Mouse (Mus musculus): ENCODE data around the gene Gnl3l.

Gene Gnl3l

DNA sequence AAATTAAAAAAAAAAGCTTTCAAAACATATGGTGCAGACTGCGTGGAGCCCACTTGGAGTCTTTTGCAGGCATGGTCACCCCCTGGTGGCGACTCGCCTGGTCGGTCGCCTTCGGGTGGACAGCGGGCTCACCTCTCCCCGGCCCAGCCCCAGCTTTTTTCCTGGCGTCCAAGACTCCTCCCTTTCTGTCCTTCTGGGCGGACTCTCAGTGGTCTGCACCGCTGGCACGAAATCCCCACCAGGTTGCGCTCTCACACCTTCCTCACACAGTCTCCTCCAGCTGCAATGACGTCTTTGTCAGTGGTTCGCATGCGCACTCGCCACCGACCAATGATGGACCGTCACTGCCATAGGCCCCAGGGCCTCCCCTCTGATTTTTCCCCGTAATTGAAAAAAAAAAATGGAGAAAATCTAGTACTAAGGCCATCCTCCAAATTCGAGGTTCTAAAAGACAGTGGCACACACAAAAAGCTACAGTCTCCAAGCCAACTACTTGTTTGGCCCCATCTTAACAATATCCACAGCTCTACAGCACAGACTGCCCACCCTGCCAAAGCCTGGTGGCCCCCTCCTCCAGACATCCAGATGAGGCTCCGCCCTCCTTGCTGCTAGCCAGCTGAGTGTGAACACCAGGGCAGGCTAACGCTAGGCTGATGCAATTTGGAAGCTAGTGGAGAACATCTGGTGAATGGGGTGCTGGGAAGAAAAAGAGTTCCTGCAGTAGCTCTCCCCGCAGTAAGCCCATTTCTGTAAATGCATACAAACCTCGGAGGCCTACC lies 60.4 kb downstream of the Gnl3l start:
- peak; percentile 21 to 44 for DNase-seq

DNA sequence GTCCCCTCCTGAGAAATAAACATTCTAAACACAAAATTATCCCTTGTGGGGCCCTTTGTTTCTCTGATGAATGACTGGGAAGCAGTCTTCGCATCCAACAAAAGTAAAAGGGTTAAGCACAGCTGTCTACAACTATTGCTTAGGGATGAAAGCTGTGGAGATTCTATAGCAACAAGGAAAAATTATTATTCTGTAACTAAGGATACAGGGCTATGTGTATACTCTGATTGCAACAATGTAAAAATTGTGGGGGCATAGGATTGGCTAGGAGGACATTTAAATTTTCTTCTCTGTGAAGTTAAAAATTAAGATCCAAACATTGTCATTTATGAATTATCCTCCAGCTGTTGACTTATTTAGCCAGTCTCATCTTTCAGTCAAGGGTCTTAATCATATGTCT lies 61.1 kb downstream of the Gnl3l start:
- no peak for DNase-seq

DNA sequence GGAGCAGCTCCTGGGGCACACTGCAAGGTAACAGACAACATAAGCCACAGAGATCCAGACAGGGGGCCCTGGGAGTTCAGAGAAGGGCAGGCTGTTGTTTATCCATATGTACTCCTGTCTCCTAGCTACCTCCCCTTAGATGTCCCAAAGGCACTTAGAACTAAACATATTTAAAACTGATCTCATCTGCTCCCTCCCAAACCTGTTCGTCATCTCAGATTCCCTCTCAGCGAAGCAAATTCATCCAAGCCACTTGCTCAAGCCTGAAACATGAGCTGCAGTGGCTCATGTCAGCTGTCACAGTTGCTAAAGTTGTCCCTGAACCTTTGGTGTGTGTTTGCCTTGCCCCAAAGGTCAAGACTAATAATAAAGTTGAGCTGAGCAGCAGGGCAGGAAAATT lies 61.7 kb downstream of the Gnl3l start:
- DNase-seq = no peak

DNA sequence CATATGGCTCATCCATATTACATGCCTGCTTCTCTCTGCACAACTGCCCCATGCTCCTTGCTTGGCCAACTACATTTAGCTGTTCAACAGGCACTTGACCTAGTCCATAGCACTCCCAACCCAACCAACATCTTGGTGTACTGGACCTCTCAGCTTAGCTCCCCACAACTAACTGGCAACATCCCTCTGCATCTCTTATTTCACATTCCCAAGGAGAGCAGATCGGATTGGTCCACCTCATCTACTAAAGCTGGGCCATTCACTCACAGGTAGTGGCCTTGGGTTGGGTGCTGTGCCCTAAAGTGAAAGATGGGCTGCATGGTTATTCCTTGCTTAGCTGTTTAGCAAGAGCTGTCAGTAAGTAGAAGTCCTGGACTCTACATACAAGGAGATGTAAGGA lies 62.4 kb downstream of the Gnl3l start:
- no peak for DNase-seq
